Mouse (Mus musculus) MEL (cell line): Measurements from ENCODE around the gene Tle4.

Experiments used
- CHD1 ChIP-seq: IDR thresholded peaks from 2 replicates; pipeline ENCODE4 v1.6.1; 2012; ENCODE audit warnings: low read depth, mild to moderate bottlenecking, inconsistent platforms, low read length, improper control_type of control experiment
- CHD2 ChIP-seq: IDR thresholded peaks from 2 replicates; pipeline ENCODE4 v1.6.1; 2011; ENCODE audit warnings: low read length, improper control_type of control experiment
- CTCF ChIP-seq, 3 experiments: IDR thresholded peaks in 2 of 3; conservative IDR thresholded peaks in 1 of 3; 2 replicates each; pipeline ENCODE4 v1.5.1; 2011 to 2012; ENCODE audit warnings: low read length in 3 of 3, low read depth in 2 of 3, mild to moderate bottlenecking in 2 of 3, improper control_type of control experiment in 1 of 3, inconsistent platforms in 1 of 3, mixed read lengths in 1 of 3, moderate library complexity in 1 of 3; ENCODE audit not compliant: control insufficient read depth in 1 of 3, insufficient read depth in 1 of 3, poor library complexity in 1 of 3, severe bottlenecking in 1 of 3
- EP300 ChIP-seq, 2 experiments: IDR thresholded peaks; 2 replicates each; pipeline ENCODE4 v1.6.1; 2011; ENCODE audit warnings: improper control_type of control experiment in 2 of 2, low read length in 2 of 2, low read depth in 1 of 2, mild to moderate bottlenecking in 1 of 2
- GATA1 ChIP-seq: IDR thresholded peaks from 2 replicates; pipeline ENCODE4 v1.6.1; 2011; ENCODE audit warnings: low read depth, low read length, improper control_type of control experiment
- JUND ChIP-seq: IDR thresholded peaks from 2 replicates; pipeline ENCODE4 v1.6.1; 2011; ENCODE audit warnings: low read depth, mild to moderate bottlenecking, improper control_type of control experiment, low read length
- POLR2A ChIP-seq, 2 experiments: IDR thresholded peaks; 2 replicates each; pipeline ENCODE4 v1.6.1; 2011 to 2012; ENCODE audit warnings: low read length in 2 of 2, mild to moderate bottlenecking in 2 of 2, control low read depth in 1 of 2, improper control_type of control experiment in 1 of 2, low read depth in 1 of 2, moderate library complexity in 1 of 2; ENCODE audit not compliant: control insufficient read depth in 1 of 2, insufficient read depth in 1 of 2, poor library complexity in 1 of 2
- RAD21 ChIP-seq: IDR thresholded peaks from 2 replicates; pipeline ENCODE4 v1.6.1; 2011; ENCODE audit warnings: mild to moderate bottlenecking, low read depth, low read length, improper control_type of control experiment
- TCF12 ChIP-seq: IDR thresholded peaks from 2 replicates; pipeline ENCODE4 v1.6.1; 2014; ENCODE audit warnings: low read depth, mild to moderate bottlenecking, inconsistent platforms, low read length, improper control_type of control experiment, moderate library complexity
- USF2 ChIP-seq, 2 experiments: IDR thresholded peaks; 2 replicates each; pipeline ENCODE4 v1.6.1; 2011 to 2012; ENCODE audit warnings: improper control_type of control experiment in 2 of 2, low read length in 2 of 2, borderline replicate concordance in 1 of 2, inconsistent platforms in 1 of 2, low read depth in 1 of 2, mild to moderate bottlenecking in 1 of 2; ENCODE audit not compliant: insufficient read depth in 1 of 2

DNA sequence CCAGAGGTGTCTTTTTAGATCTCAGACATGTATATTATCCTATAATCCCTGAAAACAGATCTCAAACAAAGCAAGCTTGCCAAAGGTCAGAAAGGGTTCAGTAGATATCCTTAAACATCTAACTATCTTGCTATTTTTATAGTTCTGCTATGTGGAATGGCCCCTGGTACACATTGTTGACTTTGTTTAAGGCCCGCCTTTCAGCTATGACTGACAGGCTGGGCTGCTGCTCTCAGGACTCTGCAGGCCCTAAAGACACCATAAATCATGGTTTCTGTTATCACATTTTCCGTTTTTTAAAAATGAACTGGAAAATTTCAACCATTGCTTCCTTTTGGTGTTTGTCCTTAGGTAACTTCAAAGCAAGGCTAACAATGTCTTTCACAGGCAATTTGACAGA, 161.3 kb downstream of the Tle4 start:
- TF ChIP-seq CHD2 (no peak), CHD1 (no peak), CTCF (IDR thresholded peaks at IDR 0.05 in 2 of 3, conservative IDR thresholded peaks at IDR 0.05 in 1 of 3; ENCODE audit: control insufficient read depth in 1 of 3, insufficient read depth in 1 of 3, low read depth in 2 of 3, low read length in 3 of 3, poor library complexity in 1 of 3, severe bottlenecking in 1 of 3) (no peak), GATA1 (no peak), JUND (no peak), POLR2A (IDR thresholded peaks at IDR 0.05; ENCODE audit: control insufficient read depth in 1 of 2, insufficient read depth in 1 of 2, low read depth in 1 of 2, low read length in 2 of 2, poor library complexity in 1 of 2) (no peak), EP300 (IDR thresholded peaks at IDR 0.05; ENCODE audit: low read depth in 1 of 2, low read length in 2 of 2) (no peak), TCF12 (no peak), RAD21 (no peak), USF2 (IDR thresholded peaks at IDR 0.05; ENCODE audit: borderline replicate concordance in 1 of 2, insufficient read depth in 1 of 2, low read depth in 1 of 2, low read length in 2 of 2) (no peak)
